Mouse (Mus musculus) forebrain, embryonic 15.5 days (tissue): ENCODE data around the gene Ldlrap1. TPM values are rescaled to one million over a fixed set of nuclear protein-coding genes. Genes with fewer than 3 reads are reported as not detected.
"Not testable (repeated sequence)": the region's sequence is repeated elsewhere in the genome, so short reads cannot be mapped to it uniquely, and the experiment has no call there.

Source experiments
- ATAC-seq: fragments of 200-750 bp; cut with Nextera tagmentation; replicated peaks from 2 replicates; pipeline ENCODE4 v1.8.0; 2017; ENCODE audit warnings: mild to moderate bottlenecking, moderate TSS enrichment, moderate library complexity
- H3K27ac ChIP-seq: fragments of 300-500 bp; sonication (generic); replicated peaks from 2 replicates; pipeline ENCODE4 v1.5.1; 2015; ENCODE audit warnings: mild to moderate bottlenecking, inconsistent platforms
- H3K27me3 ChIP-seq: fragments of 300-500 bp; sonication (generic); 2 replicates; pipeline ENCODE4 v1.6.1; 2015; ENCODE audit warnings: inconsistent platforms
- H3K36me3 ChIP-seq: fragments of 300-500 bp; sonication (generic); 2 replicates; pipeline ENCODE4 v1.6.1; 2015; ENCODE audit warnings: mild to moderate bottlenecking, inconsistent platforms
- H3K4me1 ChIP-seq: fragments of 300-500 bp; sonication (generic); 2 replicates; pipeline ENCODE4 v1.6.1; 2015; ENCODE audit warnings: inconsistent platforms
- H3K4me2 ChIP-seq: fragments of 300-500 bp; sonication (generic); replicated peaks from 2 replicates; pipeline ENCODE4 v1.6.1; 2015; ENCODE audit warnings: mild to moderate bottlenecking, inconsistent platforms
- H3K4me3 ChIP-seq: fragments of 300-500 bp; sonication (generic); 2 replicates; pipeline ENCODE4 v1.5.1; 2015; ENCODE audit warnings: mild to moderate bottlenecking, inconsistent platforms
- H3K9ac ChIP-seq: fragments of 300-500 bp; sonication (generic); replicated peaks from 2 replicates; pipeline ENCODE4 v1.6.1; 2015; ENCODE audit warnings: mild to moderate bottlenecking, inconsistent platforms
- H3K9me3 ChIP-seq: fragments of 300-500 bp; sonication (generic); 2 replicates; pipeline ENCODE4 v1.6.1; 2016; ENCODE audit warnings: inconsistent platforms
- WGBS: fragments of 180-500 bp; shearing (Covaris S2); methylation state at CpG from one replicate; pipeline ENCODE4 v1.1.7; 2015; ENCODE audit warnings: mixed read lengths; 5-methylcytosine and 5-hydroxymethylcytosine counted together
- polyA plus RNA-seq: library from polyadenylated mRNA; unstranded; fragments of >200 nt; fragmentation: Nextera tagmentation; extraction: Ambion mirVana; gene quantifications from 2 replicates; pipeline ENCODE4 v1.2.1, GENCODE M21; 2015

Gene Ldlrap1
- polyA plus RNA-seq, 1 experiment from 2014 or later, result 2.8 TPM

DNA sequence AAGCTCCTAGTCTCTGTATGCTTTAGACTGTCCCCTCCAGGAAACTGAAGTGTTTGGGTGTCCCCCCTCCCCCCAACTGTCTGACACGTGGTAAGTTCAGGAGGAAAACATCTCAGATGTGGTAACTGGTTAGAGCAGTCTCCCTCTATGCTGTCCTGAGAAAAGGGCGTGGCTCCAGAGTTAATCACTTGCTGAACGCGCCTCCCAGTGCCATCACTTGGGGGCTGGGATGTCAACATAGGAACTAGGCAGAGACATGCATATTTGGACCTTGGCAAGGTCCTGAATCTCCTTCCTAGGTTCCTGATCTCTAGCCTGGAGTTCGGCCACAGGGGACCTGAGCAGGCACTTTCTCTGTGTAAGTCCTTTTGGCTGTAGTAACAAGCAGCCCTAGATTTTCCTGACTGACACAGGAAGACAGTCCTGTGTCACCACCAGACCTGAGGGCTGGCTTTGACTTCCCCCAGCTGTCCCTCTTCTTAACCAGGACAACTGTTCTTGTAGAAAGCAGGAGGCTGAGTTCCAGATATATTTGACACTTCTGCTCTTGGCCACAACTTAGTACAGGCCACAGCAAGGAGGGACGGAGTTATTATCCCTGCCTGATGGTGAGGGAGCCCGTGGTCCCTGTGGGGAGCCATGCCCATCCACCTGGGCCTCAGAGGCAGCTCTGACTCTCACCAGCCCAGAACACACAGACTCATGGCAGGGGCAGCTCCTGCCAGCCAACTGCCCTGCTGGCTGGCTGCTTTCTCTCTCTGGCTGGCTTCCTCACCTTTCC, 28.9 kb upstream of the Ldlrap1 start:
- Histone ChIP-seq H3K27ac (no peak overlapping the region), H3K4me2 (no peak overlapping the region), H3K4me1 (peaks cover 3% of the 10 kb centered on the region; the same call in 1 of the 2 replicates), H3K9me3 (no peaks in the 10 kb centered on the region), H3K9ac (no peak overlapping the region), H3K4me3 (no peak overlapping the region), H3K36me3 (peaks cover 10% of the 10 kb centered on the region), H3K27me3 (no peaks in the 10 kb centered on the region)
- ATAC-seq, result no peak
- WGBS, result 31% methylated on average over 7 of the region's 7 CpGs

DNA sequence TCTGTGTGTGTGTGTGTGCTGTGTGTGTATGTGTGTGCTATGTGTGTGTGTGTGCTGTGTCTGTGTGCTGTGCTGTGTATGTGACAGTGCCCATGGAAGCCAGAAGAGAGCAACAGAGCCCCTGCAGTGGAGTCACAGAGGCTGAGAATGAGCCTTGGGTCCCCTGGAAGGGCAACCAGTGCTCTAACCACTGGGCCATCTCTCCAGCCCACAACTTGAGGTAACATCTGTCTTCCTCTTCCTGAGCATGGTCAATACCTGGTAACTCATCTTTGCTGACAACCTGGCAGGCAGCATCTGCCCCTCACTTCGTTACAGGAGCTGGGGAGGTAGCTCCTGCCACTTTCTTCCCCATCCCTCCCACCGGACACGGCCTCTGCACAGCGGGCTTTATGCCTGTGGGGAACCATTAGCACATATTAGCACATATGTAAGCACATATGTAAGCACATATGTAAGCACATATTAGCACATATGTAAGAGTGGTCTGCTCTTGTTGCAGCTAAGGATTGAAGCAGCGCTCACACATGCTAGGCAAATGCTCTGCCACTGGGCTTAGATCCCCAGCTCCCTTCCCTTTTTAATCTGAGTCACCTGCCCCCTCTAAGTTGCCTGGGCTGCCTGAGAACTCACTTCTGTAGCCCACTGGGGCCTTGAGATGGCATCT, 28.1 kb upstream of the Ldlrap1 start:
- Histone ChIP-seq H3K9me3 (no peaks in the 10 kb centered on the region), H3K9ac (no peak overlapping the region), H3K4me1 (peaks cover 3% of the 10 kb centered on the region; the same call in 1 of the 2 replicates), H3K27ac (no peak overlapping the region), H3K4me2 (no peak overlapping the region), H3K36me3 (peaks cover 2% of the 10 kb centered on the region), H3K27me3 (no peaks in the 10 kb centered on the region), H3K4me3 (no peak overlapping the region)
- no peak for ATAC-seq
- 79% methylated on average over 5 of the region's 5 CpGs for WGBS

DNA sequence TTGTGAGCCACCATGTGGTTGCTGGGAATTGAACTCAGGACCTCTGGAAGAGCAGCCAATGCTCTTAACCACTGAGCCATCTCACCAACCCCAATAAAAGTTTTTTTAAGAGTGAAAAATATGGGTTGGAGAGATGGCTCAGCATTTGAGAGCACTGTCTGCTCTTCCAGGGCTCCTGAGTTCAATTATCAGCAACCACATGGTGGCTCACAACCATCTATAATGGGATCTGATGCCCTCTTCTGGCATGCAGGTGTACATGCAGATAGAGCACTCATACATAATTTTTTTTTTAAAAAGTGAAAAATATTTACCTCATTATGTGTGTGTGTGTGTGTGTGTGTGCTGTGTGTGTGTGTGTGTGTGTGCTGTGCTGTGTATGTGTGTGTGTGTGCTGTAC, 27.1 kb upstream of the Ldlrap1 start:
- not testable (repeated sequence) for H3K4me2 ChIP-seq, H3K36me3 ChIP-seq, H3K9ac ChIP-seq, H3K27ac ChIP-seq, ATAC-seq, H3K27me3 ChIP-seq, H3K4me3 ChIP-seq, H3K9me3 ChIP-seq, H3K4me1 ChIP-seq

DNA sequence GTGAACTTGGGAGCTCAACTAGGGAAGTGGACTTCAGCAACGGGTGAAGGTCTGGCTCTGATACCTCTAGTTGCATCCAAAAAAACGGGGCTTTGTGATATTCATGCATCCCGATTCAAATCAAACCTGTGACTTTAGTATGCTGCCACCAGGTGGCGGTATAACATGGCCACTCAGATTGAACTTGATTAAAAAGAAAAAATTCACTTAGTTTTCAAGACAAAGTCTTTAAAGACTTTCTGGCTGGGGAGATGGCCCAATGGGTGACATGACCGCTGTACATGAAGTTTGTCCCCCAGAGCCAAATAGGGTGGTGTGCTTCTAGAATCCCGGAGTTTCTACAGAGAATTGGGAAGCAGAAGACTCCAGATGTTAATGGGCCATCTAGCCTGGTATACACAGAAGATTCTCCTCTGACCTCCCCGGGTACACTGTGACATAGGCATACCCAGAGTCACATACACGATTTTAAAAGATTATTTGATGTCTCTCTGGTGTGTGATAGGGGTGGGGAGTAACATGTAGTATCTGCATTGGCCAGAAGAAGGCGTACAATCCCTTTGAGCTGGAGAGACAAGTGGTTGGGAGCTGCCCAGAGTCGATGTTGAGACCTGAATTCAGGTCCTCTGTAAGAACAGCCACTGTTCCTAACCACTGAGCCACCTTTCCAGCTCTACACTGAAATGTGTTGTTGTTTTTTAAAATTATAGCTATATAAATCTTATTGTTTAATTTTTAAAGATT, 25.6 kb upstream of the Ldlrap1 start:
- Histone ChIP-seq H3K27me3 (no peaks in the 10 kb centered on the region), H3K4me3 (no peak overlapping the region), H3K36me3 (no peaks in the 10 kb centered on the region), H3K4me1 (no peaks in the 10 kb centered on the region), H3K27ac (no peak overlapping the region), H3K9ac (no peak overlapping the region), H3K4me2 (no peak overlapping the region), H3K9me3 (no peaks in the 10 kb centered on the region)
- no peak for ATAC-seq
- WGBS, result 44% methylated on average over 10 of the region's 10 CpGs

DNA sequence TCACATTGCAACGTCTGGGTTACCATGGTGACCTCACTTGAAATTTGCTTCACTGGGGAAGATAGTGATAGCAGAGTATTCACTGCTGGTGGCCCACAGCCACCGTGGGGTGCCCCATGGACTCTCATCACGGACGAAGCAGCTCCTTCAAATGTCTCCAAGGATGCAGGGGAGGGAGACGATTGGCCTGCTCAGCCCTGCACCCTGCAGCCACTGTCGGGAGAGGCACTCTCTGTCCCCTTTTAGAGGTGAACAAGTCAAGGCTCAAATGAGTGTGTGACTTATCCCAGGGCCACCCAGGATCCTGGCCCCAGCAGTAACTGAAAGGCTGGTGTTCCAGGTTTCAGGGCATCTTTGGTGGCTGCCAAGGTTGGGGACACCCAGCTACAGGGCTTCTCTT, 23.9 kb upstream of the Ldlrap1 start:
- H3K9me3 ChIP-seq, result no peaks in the 10 kb centered on the region
- H3K4me3 ChIP-seq, result no peak overlapping the region
- H3K4me2 ChIP-seq, result no peak overlapping the region
- H3K27me3 ChIP-seq, result no peaks in the 10 kb centered on the region
- WGBS, result 56% methylated on average over 6 of the region's 6 CpGs
- no peak overlapping the region for H3K9ac ChIP-seq
- ATAC-seq, result no peak
- H3K27ac ChIP-seq, result no peak overlapping the region
- H3K4me1 ChIP-seq, result no peaks in the 10 kb centered on the region
- H3K36me3 ChIP-seq, result no peaks in the 10 kb centered on the region

DNA sequence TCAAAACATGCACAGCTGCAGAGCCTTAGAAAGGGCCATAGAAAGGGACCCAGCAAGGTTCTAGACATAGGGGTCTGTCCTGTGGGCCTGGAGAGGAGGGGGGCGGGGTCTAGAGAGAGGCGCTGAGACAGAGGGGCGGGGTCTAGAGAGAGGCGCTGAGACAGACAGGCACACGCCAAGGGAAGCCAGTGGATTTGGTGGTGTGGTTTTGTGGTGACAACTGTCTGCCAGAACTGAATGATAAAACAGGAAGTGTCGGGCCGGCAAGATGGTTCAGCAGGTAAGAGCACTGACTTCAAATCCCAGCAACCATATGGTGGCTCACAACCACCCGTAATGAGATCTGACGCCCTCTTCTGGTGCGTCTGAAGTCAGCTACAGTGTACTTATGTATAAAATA, 19.1 kb upstream of the Ldlrap1 start:
- H3K27ac ChIP-seq, result no peak overlapping the region
- H3K4me1 ChIP-seq, result no peaks in the 10 kb centered on the region
- ATAC-seq, result no peak
- H3K4me2 ChIP-seq, result no peak overlapping the region
- no peak overlapping the region for H3K4me3 ChIP-seq
- no peaks in the 10 kb centered on the region for H3K36me3 ChIP-seq
- no peaks in the 10 kb centered on the region for H3K27me3 ChIP-seq
- WGBS, result 29% methylated on average over 10 of the region's 10 CpGs
- no peaks in the 10 kb centered on the region for H3K9me3 ChIP-seq
- no peak overlapping the region for H3K9ac ChIP-seq

DNA sequence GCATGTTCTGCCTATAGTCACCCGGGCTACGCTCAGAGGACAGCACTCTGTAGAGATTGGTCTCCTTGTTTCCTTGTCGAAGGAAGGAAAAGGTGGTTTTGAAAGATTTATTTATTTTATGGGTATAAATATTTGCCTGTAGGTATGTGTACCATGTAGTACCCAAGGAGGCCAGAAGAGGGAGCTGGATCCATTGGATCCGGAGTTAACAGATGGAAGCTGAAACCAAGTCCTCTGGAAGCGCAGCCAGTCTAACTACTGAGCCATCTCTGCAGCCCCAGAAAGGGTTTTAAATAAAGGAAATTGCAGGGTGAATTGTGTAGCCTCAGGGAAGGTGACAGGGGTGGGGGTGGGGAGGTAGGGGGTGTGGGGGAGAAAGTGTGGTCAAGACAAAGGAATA, 16.9 kb upstream of the Ldlrap1 start:
- H3K4me2 ChIP-seq, result no peak overlapping the region
- H3K4me1 ChIP-seq, result no peaks in the 10 kb centered on the region
- H3K27me3 ChIP-seq, result no peaks in the 10 kb centered on the region
- no peaks in the 10 kb centered on the region for H3K36me3 ChIP-seq
- H3K9ac ChIP-seq, result no peak overlapping the region
- H3K27ac ChIP-seq, result no peak overlapping the region
- 57% methylated on average over 5 of the region's 5 CpGs for WGBS
- no peak for ATAC-seq
- H3K4me3 ChIP-seq, result no peak overlapping the region
- no peaks in the 10 kb centered on the region for H3K9me3 ChIP-seq

DNA sequence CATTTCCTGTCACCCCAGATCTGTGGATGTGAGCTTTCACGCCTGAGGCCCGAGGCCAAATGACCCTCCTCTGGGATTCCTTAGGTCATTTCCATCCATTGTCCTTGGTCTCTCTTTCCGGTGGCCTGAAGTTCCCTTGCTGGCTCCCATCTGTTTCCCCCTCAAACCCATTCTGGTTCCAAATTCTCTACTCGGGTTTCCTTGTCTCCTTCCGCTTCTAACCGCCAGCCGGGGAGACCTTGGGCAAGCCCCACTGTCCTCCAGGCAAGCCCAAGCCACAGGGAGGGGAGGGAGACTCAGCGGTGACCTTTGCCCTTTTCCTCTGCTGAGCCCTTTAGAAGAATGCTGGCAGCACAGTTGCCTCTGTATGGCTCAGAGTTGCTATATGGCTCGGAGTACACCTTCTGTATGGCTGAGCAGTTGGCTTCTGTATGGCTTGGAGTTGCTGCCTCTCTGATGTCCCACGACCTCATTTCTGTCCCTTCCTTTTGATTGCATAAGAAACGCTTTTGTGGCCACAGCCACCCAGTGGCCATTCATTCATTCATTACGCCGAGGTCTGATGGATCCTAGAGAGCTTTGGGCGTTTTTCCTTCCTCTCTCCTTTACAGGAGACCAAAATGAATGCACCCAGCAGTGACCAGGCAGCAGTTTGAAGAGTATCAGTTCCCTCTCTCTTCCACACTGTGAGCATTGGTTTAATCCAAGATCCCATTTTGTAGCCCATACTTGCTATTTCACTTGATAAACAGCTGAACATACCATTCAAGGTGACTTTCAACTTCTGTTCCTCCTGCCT, 11.5 kb upstream of the Ldlrap1 start:
- Histone ChIP-seq H3K27ac (no peak overlapping the region), H3K9me3 (no peaks in the 10 kb centered on the region), H3K4me2 (no peak overlapping the region), H3K9ac (no peak overlapping the region), H3K27me3 (no peaks in the 10 kb centered on the region), H3K4me1 (no peaks in the 10 kb centered on the region), H3K36me3 (no peaks in the 10 kb centered on the region), H3K4me3 (no peak overlapping the region)
- 43% methylated on average over 14 of the region's 14 CpGs for WGBS
- no peak for ATAC-seq

DNA sequence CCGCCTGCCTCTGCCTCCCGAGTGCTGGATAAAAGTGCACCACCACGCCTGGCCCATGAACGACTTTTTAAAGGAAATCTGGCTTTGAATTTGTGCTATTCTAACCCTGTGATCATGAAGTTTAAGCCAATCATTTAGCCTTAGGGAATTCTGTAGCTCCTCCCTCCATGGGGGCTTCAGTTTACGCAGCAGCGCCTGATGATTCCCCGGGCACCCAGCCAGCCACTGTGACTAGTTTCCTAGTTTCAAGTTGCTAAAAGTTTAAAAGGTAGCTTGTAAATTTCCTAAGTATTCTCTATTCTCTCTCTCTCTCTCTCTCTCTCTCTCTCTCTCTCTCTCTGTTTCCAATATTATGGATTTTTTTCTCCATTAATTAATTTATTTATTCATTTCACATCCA, 8.4 kb upstream of the Ldlrap1 start:
- Histone ChIP-seq H3K9me3 (no peaks in the 10 kb centered on the region), H3K36me3 (no peaks in the 10 kb centered on the region), H3K4me3 (no peak overlapping the region), H3K4me1 (no peaks in the 10 kb centered on the region), H3K27me3 (no peaks in the 10 kb centered on the region), H3K4me2 (no peak overlapping the region), H3K9ac (no peak overlapping the region), H3K27ac (no peak overlapping the region)
- no peak for ATAC-seq
- WGBS, result 53% methylated on average over 7 of the region's 7 CpGs

DNA sequence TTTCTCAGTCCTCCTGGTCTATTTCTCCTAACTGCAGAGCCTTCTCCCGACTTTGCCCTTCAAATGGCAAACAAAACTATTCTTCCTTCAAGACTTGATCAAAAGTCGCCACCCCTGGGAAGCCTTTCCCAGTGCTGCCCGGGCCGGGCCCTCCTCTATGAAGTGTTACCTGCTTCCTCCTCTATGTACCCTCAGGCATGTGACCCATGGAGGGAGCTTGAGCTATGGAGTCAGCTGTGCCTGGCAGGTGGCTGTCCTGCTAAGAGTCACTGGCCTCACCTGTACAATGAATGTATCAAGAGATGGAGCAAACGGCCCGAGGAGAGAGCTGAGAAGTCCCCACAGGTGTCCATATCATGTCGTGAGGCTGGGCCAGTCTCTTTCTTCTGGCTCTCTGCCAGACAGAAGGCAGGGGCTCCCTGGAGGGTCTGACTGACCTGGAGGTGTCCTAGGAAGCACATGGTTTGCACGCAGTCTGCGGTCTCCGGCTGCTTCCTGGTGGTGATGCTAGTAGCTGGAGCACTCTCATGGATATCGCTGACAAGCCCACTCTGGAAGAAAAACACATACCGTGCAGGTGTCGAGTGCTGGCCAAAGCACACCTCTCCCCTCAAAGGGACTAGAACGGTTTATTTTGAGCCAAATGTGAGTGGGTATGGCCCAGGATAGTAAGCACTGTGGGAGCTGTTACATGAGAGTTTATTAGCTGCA, 7.6 kb upstream of the Ldlrap1 start:
- no peak for ATAC-seq
- no peaks in the 10 kb centered on the region for H3K9me3 ChIP-seq
- H3K4me3 ChIP-seq, result no peak overlapping the region
- no peak overlapping the region for H3K27ac ChIP-seq
- WGBS, result 63% methylated on average over 14 of the region's 14 CpGs
- H3K4me2 ChIP-seq, result no peak overlapping the region
- H3K36me3 ChIP-seq, result no peaks in the 10 kb centered on the region
- H3K4me1 ChIP-seq, result no peaks in the 10 kb centered on the region
- H3K9ac ChIP-seq, result no peak overlapping the region
- H3K27me3 ChIP-seq, result no peaks in the 10 kb centered on the region

DNA sequence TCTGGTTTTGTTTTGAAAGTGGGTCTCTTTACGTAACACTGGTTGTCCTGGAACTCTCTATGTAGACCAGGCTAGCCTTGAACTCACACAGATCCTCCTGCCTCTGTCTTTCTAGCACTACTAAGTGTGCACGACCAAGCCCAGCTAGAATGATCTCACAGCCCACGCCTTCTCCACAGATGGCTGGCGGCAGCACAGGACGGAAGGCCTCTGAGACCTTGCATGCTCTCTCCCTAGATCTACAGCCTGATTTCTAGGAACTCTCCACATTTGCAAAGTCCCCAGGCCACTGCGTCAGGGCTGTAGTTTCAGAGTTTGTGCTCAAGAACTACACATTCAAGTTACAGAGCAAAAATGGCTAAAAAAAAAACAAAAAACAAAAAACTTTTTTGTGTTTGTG, 6.3 kb upstream of the Ldlrap1 start:
- no peak for ATAC-seq
- no peak overlapping the region for H3K4me2 ChIP-seq
- H3K27me3 ChIP-seq, result no peaks in the 10 kb centered on the region
- H3K4me3 ChIP-seq, result no peak overlapping the region
- H3K27ac ChIP-seq, result no peak overlapping the region
- 89% methylated on average over 6 of the region's 6 CpGs for WGBS
- no peaks in the 10 kb centered on the region for H3K36me3 ChIP-seq
- no peaks in the 10 kb centered on the region for H3K4me1 ChIP-seq
- no peaks in the 10 kb centered on the region for H3K9me3 ChIP-seq
- no peak overlapping the region for H3K9ac ChIP-seq
